Mouse (Mus musculus) stomach, embryonic 16.5 days (tissue): ENCODE results near the gene Gm20517. TPM values are rescaled to one million over a fixed set of nuclear protein-coding genes. Genes with fewer than 3 reads are reported as not detected.
"Not testable (repeated sequence)": the region's sequence is repeated elsewhere in the genome, so short reads cannot be mapped to it uniquely, and the experiment has no call there.

Source experiments
- ATAC-seq: fragments of 200-750 bp; cut with Nextera tagmentation; 2 replicates; pipeline ENCODE4 v1.8.0; 2017; ENCODE audit warnings: moderate number of reproducible peaks, moderate TSS enrichment; ENCODE audit not compliant: insufficient read depth, low FRiP score
- H3K27ac ChIP-seq: fragments of 300-500 bp; sonication (generic); 2 replicates; pipeline ENCODE4 v1.5.1; 2014; ENCODE audit warnings: low read length
- H3K27me3 ChIP-seq: fragments of 300-500 bp; sonication (generic); 2 replicates; pipeline ENCODE4 v1.6.1; 2014; ENCODE audit warnings: low read length, control low read depth, mixed read lengths; ENCODE audit not compliant: control insufficient read depth, insufficient read depth
- H3K36me3 ChIP-seq: fragments of 300-500 bp; sonication (generic); 2 replicates; pipeline ENCODE4 v1.6.1; 2014; ENCODE audit warnings: low read length; ENCODE audit not compliant: control insufficient read depth, insufficient read depth
- H3K4me1 ChIP-seq: fragments of 300-500 bp; sonication (generic); 2 replicates; pipeline ENCODE4 v1.6.1; 2014; ENCODE audit warnings: low read length, control low read depth, mixed read lengths; ENCODE audit not compliant: control insufficient read depth, insufficient read depth
- H3K4me2 ChIP-seq: fragments of 300-500 bp; sonication (generic); 2 replicates; pipeline ENCODE4 v1.6.1; 2014; ENCODE audit warnings: low read depth, low read length, mixed read lengths
- H3K4me3 ChIP-seq: fragments of 300-500 bp; sonication (generic); replicated peaks from 2 replicates; pipeline ENCODE4 v1.5.1; 2014; ENCODE audit warnings: mild to moderate bottlenecking, low read length
- H3K9ac ChIP-seq: fragments of 300-500 bp; sonication (generic); 2 replicates; pipeline ENCODE4 v1.6.1; 2014; ENCODE audit warnings: low read length
- H3K9me3 ChIP-seq: fragments of 300-500 bp; sonication (generic); replicated peaks from 2 replicates; pipeline ENCODE4 v1.6.1; 2016; ENCODE audit warnings: low read length, control low read depth; ENCODE audit not compliant: control insufficient read depth
- WGBS: fragments of 180-500 bp; shearing (Covaris S2); extraction: QIAGEN DNeasy Blood & Tissue Kit; methylation state at CpG from one replicate; pipeline ENCODE4 v1.1.7; 2014; 5-methylcytosine and 5-hydroxymethylcytosine counted together
- polyA plus RNA-seq: library from polyadenylated mRNA; unstranded; fragments of >200 nt; fragmentation: Nextera tagmentation; extraction: Ambion mirVana; gene quantifications from 2 replicates; pipeline ENCODE4 v1.2.1, GENCODE M21; 2015

Gene Gm20517
- polyA plus RNA-seq, 1 experiment from 2014 or later = 0.89 TPM

GRCm38 (mm10) chr17:47594969-47595247 is 16.5 kb upstream of the Gm20517 start:
- H3K4me3 ChIP-seq = peak overlapping the region; percentile 81
- WGBS = 0% methylated on average over 9 of the region's 9 CpGs

GRCm38 (mm10) chr17:47595248-47596161 is 15.9 kb upstream of the Gm20517 start:
- H3K9me3 ChIP-seq = no peaks in the 10 kb centered on the region
- peak overlapping the region; percentile 99 for H3K27ac ChIP-seq
- peaks cover 11% of the 10 kb centered on the region; the same call in 1 of the 2 replicates for H3K36me3 ChIP-seq
- peaks cover 38% of the 10 kb centered on the region for H3K4me1 ChIP-seq
- peak; percentile 79 for ATAC-seq
- peak overlapping the region; percentile 81 for H3K4me3 ChIP-seq
- H3K4me2 ChIP-seq = peak overlapping the region; percentile 74
- peak overlapping the region; percentile 85 for H3K9ac ChIP-seq
- under 1% methylated on average over 21 of the region's 21 CpGs for WGBS
- no peaks in the 10 kb centered on the region for H3K27me3 ChIP-seq

More at GRCm38 (mm10) chr17:47594969-47595247, 16.5 kb upstream of the Gm20517 start:
- H3K9ac ChIP-seq = peak overlapping the region; percentile 85
- peaks cover 11% of the 10 kb centered on the region; the same call in 1 of the 2 replicates for H3K36me3 ChIP-seq
- H3K9me3 ChIP-seq = no peaks in the 10 kb centered on the region
- peak overlapping the region; percentile 99 for H3K27ac ChIP-seq
- H3K4me2 ChIP-seq = peak overlapping the region; percentile 74
- no peaks in the 10 kb centered on the region for H3K27me3 ChIP-seq
- no peak for ATAC-seq
- peaks cover 38% of the 10 kb centered on the region for H3K4me1 ChIP-seq

- peak overlapping the region; percentile 99 for H3K27ac ChIP-seq
- H3K9ac ChIP-seq = peak overlapping the region; percentile 85
- no peaks in the 10 kb centered on the region for H3K27me3 ChIP-seq
- peak overlapping the region; percentile 81 for H3K4me3 ChIP-seq
- H3K36me3 ChIP-seq = peaks cover 15% of the 10 kb centered on the region; the same call in 1 of the 2 replicates
- peak overlapping the region; percentile 74 for H3K4me2 ChIP-seq
- no peaks in the 10 kb centered on the region for H3K9me3 ChIP-seq
- no peak for ATAC-seq
- peaks cover 38% of the 10 kb centered on the region for H3K4me1 ChIP-seq
- WGBS = 15% methylated on average over 6 of the region's 6 CpGs
Measured at GRCm38 (mm10) chr17:47596162-47596838, 15.1 kb upstream of the Gm20517 start.

GRCm38 (mm10) chr17:47596839-47597164 is 14.6 kb upstream of the Gm20517 start:
- peak overlapping the region; percentile 74 for H3K4me2 ChIP-seq
- peaks cover 20% of the 10 kb centered on the region for H3K36me3 ChIP-seq
- 41% methylated on average over 5 of the region's 5 CpGs for WGBS
- no peaks in the 10 kb centered on the region for H3K9me3 ChIP-seq
- H3K4me1 ChIP-seq = peaks cover 38% of the 10 kb centered on the region
- peak overlapping the region; percentile 81 for H3K4me3 ChIP-seq
- no peaks in the 10 kb centered on the region for H3K27me3 ChIP-seq
- H3K27ac ChIP-seq = peak overlapping the region; percentile 99
- peak overlapping the region; percentile 85 for H3K9ac ChIP-seq
- no peak for ATAC-seq

GRCm38 (mm10) chr17:47597261-47597660 is 14.1 kb upstream of the Gm20517 start:
- Histone ChIP-seq H3K4me3 (peak overlapping the region; percentile 81), H3K27me3 (no peaks in the 10 kb centered on the region), H3K9me3 (no peaks in the 10 kb centered on the region), H3K9ac (peak overlapping the region; percentile 85), H3K36me3 (peaks cover 22% of the 10 kb centered on the region), H3K27ac (peak overlapping the region; percentile 99), H3K4me1 (peaks cover 38% of the 10 kb centered on the region), H3K4me2 (peak overlapping the region; percentile 74)
- WGBS = 58% methylated on average over 13 of the region's 13 CpGs
- no peak for ATAC-seq

GRCm38 (mm10) chr17:47597838-47598579 is 13.4 kb upstream of the Gm20517 start:
- H3K9ac ChIP-seq = peak overlapping the region; percentile 85
- H3K27me3 ChIP-seq = no peaks in the 10 kb centered on the region
- no peaks in the 10 kb centered on the region for H3K9me3 ChIP-seq
- H3K27ac ChIP-seq = peak overlapping the region; percentile 99
- WGBS = 23% methylated on average over 10 of the region's 10 CpGs
- H3K4me3 ChIP-seq = peak overlapping the region; percentile 81; the same call in 1 of the 2 replicates
- peak overlapping the region; percentile 74 for H3K4me2 ChIP-seq
- peaks cover 22% of the 10 kb centered on the region for H3K36me3 ChIP-seq
- ATAC-seq = no peak
- peaks cover 32% of the 10 kb centered on the region for H3K4me1 ChIP-seq

- peaks cover 32% of the 10 kb centered on the region for H3K4me1 ChIP-seq
- H3K27ac ChIP-seq = peak overlapping the region; percentile 99
- peaks cover 22% of the 10 kb centered on the region for H3K36me3 ChIP-seq
- not testable (repeated sequence) for H3K27me3 ChIP-seq, H3K4me3 ChIP-seq, H3K4me2 ChIP-seq, H3K9ac ChIP-seq, ATAC-seq, H3K9me3 ChIP-seq
- 77% methylated on average over 10 of the region's 10 CpGs for WGBS
Measured at GRCm38 (mm10) chr17:47598580-47599304, 12.6 kb upstream of the Gm20517 start.

GRCm38 (mm10) chr17:47599511-47600297 is 11.7 kb upstream of the Gm20517 start:
- Histone ChIP-seq H3K9ac (peak overlapping the region; percentile 11; the same call in 1 of the 2 replicates), H3K4me1 (peaks cover 32% of the 10 kb centered on the region), H3K4me2 (no peak overlapping the region), H3K27ac (peak overlapping the region; percentile 72), H3K36me3 (peaks cover 25% of the 10 kb centered on the region), H3K9me3 (no peaks in the 10 kb centered on the region), H3K4me3 (no peak overlapping the region), H3K27me3 (no peaks in the 10 kb centered on the region)
- 67% methylated on average over 11 of the region's 11 CpGs for WGBS
- no peak for ATAC-seq
